Mouse (Mus musculus) midbrain, embryonic 10.5 days (tissue): Measurements from ENCODE around the gene Rhog. TPM values are rescaled to one million over a fixed set of nuclear protein-coding genes. Genes with fewer than 3 reads are reported as not detected.

Source experiments
- DNase-seq: peaks from one replicate; pipeline ENCODE4 v3.0.0-alpha.2; 2017; ENCODE audit warnings: low spot score
- H3K27ac ChIP-seq: fragments of 300-500 bp; sonication (generic); replicated peaks from 2 replicates; pipeline ENCODE4 v1.5.1; 2016; ENCODE audit warnings: mild to moderate bottlenecking
- H3K27me3 ChIP-seq: fragments of 300-500 bp; sonication (generic); 2 replicates; pipeline ENCODE4 v1.6.1; 2016; ENCODE audit warnings: low read depth, mild to moderate bottlenecking; ENCODE audit not compliant: poor library complexity, severe bottlenecking
- H3K36me3 ChIP-seq: fragments of 300-500 bp; sonication (generic); 2 replicates; pipeline ENCODE4 v1.6.1; 2016; ENCODE audit warnings: mild to moderate bottlenecking, moderate library complexity
- H3K4me1 ChIP-seq: fragments of 300-500 bp; sonication (generic); 2 replicates; pipeline ENCODE4 v1.6.1; 2016
- H3K4me3 ChIP-seq: fragments of 300-500 bp; sonication (generic); 2 replicates; pipeline ENCODE4 v1.5.1; 2016; ENCODE audit warnings: mild to moderate bottlenecking, moderate library complexity
- H3K9me3 ChIP-seq: fragments of 300-500 bp; sonication (generic); replicated peaks from 2 replicates; pipeline ENCODE4 v1.6.1; 2016; ENCODE audit warnings: mild to moderate bottlenecking
- WGBS: fragments of 180-500 bp; shearing (Covaris S2); methylation state at CpG from one replicate; pipeline ENCODE4 v1.1.7; 2016; 5-methylcytosine and 5-hydroxymethylcytosine counted together
- polyA plus RNA-seq: library from polyadenylated mRNA; unstranded; fragments of >200 nt; fragmentation: Nextera tagmentation; extraction: Ambion mirVana; gene quantifications from 2 replicates; pipeline ENCODE4 v1.2.1, GENCODE M21; 2016

Rhog gene
- polyA plus RNA-seq, 1 experiment from 2014 or later: 34.8 TPM

DNA sequence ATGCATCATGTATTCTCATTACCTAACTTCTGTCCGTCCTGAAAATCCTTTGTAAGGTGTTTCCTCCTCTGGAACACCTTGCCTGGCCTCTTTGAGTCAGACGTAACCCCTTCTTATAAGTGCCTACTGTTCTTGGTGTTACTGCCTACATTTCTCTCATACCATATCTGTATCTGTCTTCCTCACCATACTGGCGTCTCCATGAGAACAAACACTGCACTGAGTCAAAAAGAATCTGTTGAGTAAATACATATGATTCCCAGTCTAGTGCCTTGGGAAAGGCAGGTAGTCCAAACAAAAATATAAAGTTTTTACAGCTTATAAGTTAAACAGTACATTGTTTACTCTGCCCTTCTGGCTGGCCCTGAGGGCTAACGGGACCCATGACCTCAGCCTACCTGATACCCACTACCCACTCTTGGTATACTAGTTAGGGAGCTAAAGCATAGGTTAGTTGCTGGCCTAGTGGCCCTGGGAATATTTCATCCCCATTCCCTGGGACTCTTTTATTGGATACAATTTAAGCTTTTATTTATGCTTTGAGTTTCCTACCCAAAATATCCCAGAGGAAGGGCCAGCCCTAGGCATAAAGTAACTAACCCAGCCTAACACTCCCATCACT lies 27.7 kb downstream of the Rhog start:
- H3K27ac ChIP-seq: no peak overlapping the region
- no peak for DNase-seq
- 89% methylated on average over 4 of the region's 4 CpGs for WGBS
- no peaks in the 10 kb centered on the region for H3K27me3 ChIP-seq
- H3K36me3 ChIP-seq: peaks cover 41% of the 10 kb centered on the region
- H3K9me3 ChIP-seq: peaks cover 7% of the 10 kb centered on the region; the same call in 1 of the 2 replicates
- H3K4me1 ChIP-seq: peaks cover 7% of the 10 kb centered on the region
- H3K4me3 ChIP-seq: no peak overlapping the region

DNA sequence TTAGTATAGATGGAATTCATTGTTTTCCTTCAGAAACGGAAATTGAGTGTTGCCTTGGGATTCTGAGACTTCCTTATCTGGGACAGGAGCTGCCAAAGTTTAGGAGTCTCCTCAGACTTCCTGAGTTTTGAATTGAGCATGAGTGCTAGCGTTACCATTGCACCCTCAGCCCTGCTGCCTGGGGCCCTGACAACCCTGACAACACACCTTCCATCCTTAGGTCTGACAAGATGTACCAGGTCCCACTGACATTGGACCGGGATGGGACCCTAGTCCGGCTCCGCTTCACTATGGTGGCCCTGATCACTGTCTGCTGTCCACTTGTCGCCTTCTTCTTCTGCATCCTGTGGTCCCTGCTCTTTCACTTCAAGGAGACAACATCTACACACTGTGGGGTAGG lies 29.8 kb downstream of the Rhog start:
- no peaks in the 10 kb centered on the region for H3K27me3 ChIP-seq
- H3K4me1 ChIP-seq: peaks cover 13% of the 10 kb centered on the region
- H3K27ac ChIP-seq: no peak overlapping the region
- H3K4me3 ChIP-seq: no peak overlapping the region
- H3K9me3 ChIP-seq: peaks cover 7% of the 10 kb centered on the region; the same call in 1 of the 2 replicates
- WGBS: 92% methylated on average over 6 of the region's 6 CpGs
- peaks cover 32% of the 10 kb centered on the region for H3K36me3 ChIP-seq
- no peak for DNase-seq

DNA sequence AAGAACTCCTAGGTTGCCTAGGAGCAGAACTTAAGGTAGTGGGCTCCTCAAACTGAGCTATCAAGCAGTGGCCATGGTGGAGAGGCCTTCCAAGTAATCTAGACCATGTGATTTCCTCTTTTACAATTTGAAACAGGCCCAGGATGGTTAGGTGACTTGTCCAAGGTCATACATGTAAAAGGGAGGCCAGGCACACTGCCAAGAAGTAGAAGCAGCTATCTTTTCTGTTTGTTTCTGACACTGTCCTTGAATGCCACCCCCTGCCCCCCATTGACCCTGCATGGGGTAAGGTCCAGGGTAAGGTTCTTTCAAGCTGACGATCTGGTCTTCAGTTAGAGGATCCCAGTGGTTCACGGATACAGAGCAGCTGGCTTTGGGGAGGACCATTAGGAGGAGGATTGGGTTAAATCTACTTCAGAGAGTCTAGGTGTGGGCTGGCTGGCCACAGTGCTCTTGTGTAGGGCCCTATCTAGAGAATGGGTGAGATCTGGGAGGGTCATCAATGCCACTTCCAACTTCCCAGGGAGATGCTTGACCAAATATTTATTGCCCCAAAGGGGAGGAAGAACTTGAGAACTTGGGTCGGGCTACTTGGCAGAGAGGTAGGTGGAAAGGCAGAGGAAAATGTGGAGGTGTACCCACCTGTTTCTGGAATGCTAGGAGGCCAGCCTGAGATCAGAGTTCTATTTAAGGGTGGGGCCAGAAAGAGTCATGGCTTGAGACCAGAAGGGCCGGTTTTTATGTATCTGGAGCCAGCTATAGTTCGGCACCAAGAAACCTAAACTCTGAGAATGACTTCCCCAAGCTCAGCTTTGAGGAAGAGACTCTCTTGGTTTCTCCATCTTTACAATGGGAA lies 31.7 kb downstream of the Rhog start:
- H3K9me3 ChIP-seq: peaks cover 3% of the 10 kb centered on the region; the same call in 1 of the 2 replicates
- H3K4me1 ChIP-seq: peaks cover 13% of the 10 kb centered on the region
- no peak overlapping the region for H3K27ac ChIP-seq
- H3K36me3 ChIP-seq: peaks cover 20% of the 10 kb centered on the region
- no peak for DNase-seq
- H3K4me3 ChIP-seq: no peak overlapping the region
- H3K27me3 ChIP-seq: no peaks in the 10 kb centered on the region
- WGBS: 92% methylated on average over 5 of the region's 5 CpGs

DNA sequence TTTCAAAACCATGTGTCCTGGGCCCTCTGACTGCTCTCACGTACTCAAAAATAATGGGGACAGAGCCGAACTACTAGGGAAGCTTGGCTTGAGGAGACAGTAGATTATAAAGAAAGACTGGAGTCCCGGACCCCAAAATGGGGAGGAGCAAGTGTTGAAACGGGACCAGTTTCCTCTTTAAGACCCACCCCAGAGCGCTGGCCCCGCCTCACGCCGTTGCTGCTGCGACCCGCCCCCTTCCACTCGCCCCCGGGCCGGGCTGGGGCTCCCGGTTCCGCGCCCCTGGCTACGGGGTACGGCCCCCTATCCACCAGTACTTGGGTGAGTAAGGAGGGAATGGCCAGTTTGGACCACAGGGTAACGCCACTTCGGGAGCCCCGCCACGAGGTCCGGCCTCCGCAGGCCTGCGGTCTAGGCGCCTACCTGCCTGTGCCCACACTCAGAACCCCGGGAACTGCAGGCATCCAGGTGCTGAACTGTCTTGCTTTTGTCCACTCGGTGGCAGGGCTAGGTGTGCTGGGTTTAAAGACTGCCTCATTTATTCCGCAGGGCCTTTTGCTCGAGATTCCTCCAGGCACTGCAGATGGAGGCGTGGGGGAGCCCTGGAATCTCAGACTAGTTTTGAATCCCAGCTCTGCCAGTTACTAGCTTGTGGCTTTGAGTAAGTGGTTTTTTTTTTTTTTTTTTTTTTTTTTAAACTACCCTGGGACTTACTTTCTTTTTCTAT lies 32.9 kb downstream of the Rhog start:
- H3K27me3 ChIP-seq: no peaks in the 10 kb centered on the region
- WGBS: 2% methylated on average over 31 of the region's 31 CpGs
- no peaks in the 10 kb centered on the region for H3K9me3 ChIP-seq
- H3K4me3 ChIP-seq: peak overlapping the region; percentile 75
- peaks cover 10% of the 10 kb centered on the region for H3K36me3 ChIP-seq
- peaks cover 13% of the 10 kb centered on the region for H3K4me1 ChIP-seq
- peak overlapping the region; percentile 82 for H3K27ac ChIP-seq
- DNase-seq: peak; percentile 64

DNA sequence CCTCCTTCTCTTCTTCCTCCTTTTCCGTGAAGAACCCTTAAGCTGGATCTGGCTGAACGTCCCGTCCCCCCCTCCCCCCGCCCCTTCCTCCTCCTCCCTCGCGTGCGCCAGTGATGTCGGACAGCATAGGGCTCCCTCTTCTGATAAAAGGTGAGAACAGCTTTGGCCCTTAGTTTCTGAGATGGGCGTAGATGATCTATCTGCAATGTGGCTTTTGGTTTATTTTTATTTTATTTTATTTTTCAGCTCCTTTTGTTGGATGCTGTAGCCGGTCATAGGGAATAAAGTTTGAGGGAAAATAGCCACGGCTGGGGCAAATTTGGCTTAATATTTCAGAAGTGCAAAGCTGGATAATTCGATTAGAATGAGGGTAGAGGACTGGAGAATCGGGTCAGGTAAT lies 33.5 kb downstream of the Rhog start:
- H3K4me3 ChIP-seq: peak overlapping the region; percentile 75
- H3K36me3 ChIP-seq: peaks cover 5% of the 10 kb centered on the region
- DNase-seq: peak; percentile 69
- H3K4me1 ChIP-seq: peaks cover 13% of the 10 kb centered on the region
- H3K9me3 ChIP-seq: no peaks in the 10 kb centered on the region
- under 1% methylated on average over 11 of the region's 13 CpGs for WGBS
- H3K27ac ChIP-seq: 0 out of 2 replicates have a peak overlapping the region, but pooled peaks have one; percentile 82
- H3K27me3 ChIP-seq: no peaks in the 10 kb centered on the region

DNA sequence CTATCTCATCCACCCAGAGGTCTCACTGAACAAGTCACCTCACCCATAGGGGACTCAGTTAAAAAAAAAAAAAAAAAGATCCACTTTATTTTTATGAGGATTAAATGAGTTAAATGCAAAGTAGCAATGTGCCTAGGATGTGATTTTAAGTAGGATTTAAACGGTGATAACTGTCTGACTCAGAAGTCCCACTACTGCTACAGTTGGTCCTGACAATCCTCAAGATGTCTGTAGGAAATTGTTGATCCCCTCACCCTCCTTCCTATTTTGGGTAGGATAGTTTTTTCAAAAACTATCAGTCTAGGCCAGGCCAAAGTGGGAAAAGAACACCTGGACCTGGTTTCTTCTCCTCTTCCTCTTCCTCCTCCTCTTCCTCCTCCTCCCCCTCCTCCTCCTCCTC lies 34.0 kb downstream of the Rhog start:
- Histone ChIP-seq H3K27me3 (no peaks in the 10 kb centered on the region), H3K4me1 (peaks cover 13% of the 10 kb centered on the region), H3K9me3 (no peaks in the 10 kb centered on the region), H3K36me3 (0 out of 2 replicates have a peak, but pooled peaks cover 2% of the 10 kb centered on the region), H3K27ac (no peak overlapping the region), H3K4me3 (peak overlapping the region; percentile 75)
- no peak for DNase-seq
- 58% methylated on average over 1 of the region's 1 CpGs for whole genome bisulfite sequencing

DNA sequence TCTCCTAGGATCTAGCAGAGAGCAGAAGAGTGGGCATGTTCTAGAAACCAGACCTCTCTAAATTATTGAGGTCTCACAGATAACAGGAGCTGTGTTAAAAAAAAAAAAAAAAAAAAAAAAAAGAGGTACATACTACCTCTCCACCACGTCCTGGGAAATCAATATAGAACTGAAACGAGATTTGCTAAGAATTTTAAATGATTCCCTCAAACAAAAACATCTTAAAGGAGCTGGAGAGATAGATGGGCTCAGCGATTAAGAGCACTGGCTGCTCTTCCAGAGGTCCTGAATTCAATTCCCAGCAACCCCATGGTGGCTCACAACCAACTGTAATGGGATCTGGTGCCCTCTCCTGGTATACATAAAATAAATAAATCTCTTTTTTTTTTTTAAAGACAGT lies 44.8 kb downstream of the Rhog start:
- Histone ChIP-seq H3K36me3 (no peaks in the 10 kb centered on the region), H3K4me3 (peak overlapping the region; percentile 78), H3K9me3 (no peaks in the 10 kb centered on the region), H3K27me3 (no peaks in the 10 kb centered on the region), H3K4me1 (peaks cover 21% of the 10 kb centered on the region), H3K27ac (peak overlapping the region; percentile 96)
- WGBS: 69% methylated on average over 3 of the region's 3 CpGs
- no peak for DNase-seq

DNA sequence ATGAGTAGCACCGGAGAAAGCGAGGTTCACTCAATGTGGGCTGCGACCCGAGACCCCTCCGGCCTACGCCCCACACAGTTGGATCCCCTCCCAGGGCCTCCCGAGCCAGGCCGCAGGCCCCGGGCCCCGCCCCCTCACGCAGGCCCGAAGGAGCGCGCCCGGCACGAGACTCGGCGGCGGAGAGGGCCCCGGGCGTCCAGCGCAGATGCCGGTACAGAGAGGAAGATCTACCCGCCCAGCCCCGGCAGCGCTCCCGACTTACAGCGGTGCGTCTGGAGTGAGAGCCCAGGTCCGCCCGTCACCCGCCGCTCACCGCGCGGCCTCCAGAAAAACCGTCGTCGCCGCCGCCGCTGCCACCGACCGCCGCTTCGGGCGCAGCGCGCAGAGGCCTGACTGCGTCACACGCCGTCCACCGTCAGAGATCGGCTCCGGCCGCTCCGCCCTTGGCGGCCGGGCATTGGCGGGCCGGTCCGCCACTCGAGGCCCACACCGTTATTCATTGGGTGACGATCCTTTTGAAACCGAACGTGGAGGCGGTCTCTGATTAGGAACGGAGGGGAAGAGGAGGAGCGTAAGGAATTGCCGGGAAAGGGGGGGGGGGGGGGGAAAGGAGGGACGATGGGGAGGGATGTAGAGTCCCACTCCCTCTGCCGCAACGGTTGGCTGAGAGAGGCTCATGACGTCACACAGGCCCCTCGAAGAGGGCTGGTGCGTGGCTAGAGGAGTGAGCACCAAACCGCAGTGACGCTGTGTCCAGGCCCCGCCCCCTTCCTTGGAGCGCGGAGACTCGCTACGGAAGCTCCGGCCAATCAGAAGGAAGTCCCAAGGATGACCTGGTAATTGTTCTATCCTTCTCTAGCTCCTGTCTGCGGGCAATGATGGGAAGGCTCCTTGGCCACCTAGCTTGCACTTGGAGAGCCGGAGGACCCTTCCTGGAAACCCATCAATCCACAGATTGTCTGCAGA lies 45.8 kb downstream of the Rhog start, which contains the start of the genes Nup98 and Pgap2:
Nup98 (minus strand) TSS at position 421 of the 966 bp plus-strand sequence.
Pgap2 (plus strand) TSS at position 453 of the 966 bp plus-strand sequence.
- Histone ChIP-seq H3K9me3 (no peaks in the 10 kb centered on the region), H3K27me3 (no peaks in the 10 kb centered on the region), H3K4me3 (peak within 1 kb of the TSS; percentile 78), H3K4me1 (peaks cover 17% of the 10 kb centered on the region), H3K27ac (peak within 1 kb of the TSS; percentile 96), H3K36me3 (no peaks in the 10 kb centered on the region)
- peak; percentile 99 for DNase-seq
- WGBS: 1% methylated on average over 83 of the region's 87 CpGs

DNA sequence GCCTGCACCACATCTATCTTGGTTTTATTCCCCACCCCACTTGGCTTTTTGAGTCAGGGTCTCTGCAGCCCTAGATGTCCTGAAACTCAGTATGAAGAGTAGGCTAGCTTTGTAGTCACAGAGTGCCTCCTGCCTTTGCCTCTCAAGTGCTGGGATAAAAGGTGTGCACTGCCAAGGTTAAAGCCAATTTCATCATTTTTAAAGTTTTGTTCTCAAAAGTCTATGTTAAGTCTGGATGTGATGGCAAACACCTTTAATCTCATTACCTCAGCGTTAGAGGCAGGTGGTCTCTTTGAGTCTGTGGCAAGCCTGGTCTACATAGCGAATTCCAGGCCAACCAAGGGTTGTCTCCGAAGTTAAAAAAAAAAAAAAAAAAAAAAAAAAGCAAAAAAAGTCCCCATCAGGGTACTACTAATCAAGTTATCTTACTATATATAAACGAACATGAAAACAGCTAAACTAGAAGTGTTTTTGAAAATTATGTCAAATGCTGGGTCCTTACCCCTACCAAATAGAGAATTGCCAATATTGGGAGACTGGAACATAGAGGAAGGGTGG lies 47.0 kb downstream of the Rhog start:
- WGBS: 61% methylated on average over 4 of the region's 4 CpGs
- DNase-seq: no peak

DNA sequence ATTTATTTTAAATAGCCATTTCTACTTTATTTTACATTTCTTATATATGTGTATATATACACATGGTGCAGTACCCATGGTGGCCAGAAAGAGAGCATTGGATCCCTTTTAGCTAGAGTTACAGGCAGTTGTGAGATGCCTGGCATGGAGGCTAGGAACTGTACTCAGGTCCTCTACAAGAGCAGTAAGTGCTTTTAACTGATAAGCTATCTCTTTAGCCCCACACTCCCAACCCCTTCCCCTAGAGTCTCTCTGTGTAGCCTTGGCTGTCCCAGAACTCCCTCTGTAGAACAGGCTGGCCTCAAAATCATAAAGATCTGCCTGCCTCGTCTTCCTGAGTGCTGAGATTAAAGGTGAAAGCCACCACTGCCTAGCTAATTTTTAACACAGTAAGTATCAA lies 50.2 kb downstream of the Rhog start:
- no peak for DNase-seq

More for the DNA sequence above, 47.0 kb downstream of the Rhog start:
- Histone ChIP-seq H3K36me3 (peaks cover 10% of the 10 kb centered on the region), H3K4me1 (peaks cover 17% of the 10 kb centered on the region), H3K9me3 (no peaks in the 10 kb centered on the region), H3K27me3 (no peaks in the 10 kb centered on the region), H3K27ac (peak overlapping the region; percentile 96; the same call in 1 of the 2 replicates), H3K4me3 (peak overlapping the region; percentile 78)

DNA sequence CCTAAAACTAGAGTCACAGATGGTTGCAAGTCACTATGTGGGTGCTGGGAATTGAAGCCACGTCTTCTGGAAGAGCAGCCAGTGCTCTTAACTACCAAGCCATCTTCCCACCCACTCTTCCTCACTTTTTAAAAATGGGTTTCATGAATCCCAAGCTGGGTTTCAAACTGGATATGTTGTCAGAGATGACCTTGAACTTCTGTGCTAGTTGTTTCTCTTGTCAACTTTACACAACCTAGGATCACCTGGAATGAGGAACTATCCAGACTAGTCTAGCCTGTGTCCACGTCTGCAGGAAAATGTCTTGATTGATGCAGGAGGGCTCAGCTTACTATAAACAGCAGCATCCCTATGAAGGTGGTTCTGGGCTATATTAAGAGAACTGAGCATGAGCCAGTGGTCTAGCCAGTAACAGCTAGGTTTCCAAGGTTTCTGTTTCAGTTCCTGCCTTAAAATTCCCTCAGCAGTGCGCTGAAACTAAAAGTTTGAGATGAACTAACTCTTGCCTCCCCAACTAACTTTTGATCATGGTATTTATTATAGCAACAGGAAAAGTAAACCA lies 51.5 kb downstream of the Rhog start:
- no peak for DNase-seq
- 82% methylated on average over 3 of the region's 3 CpGs for WGBS
- Histone ChIP-seq H3K9me3 (no peaks in the 10 kb centered on the region), H3K27me3 (no peaks in the 10 kb centered on the region), H3K4me3 (no peak overlapping the region), H3K27ac (no peak overlapping the region), H3K4me1 (peaks cover 17% of the 10 kb centered on the region), H3K36me3 (peaks cover 26% of the 10 kb centered on the region)

More for the DNA sequence above, 50.2 kb downstream of the Rhog start:
- H3K4me3 ChIP-seq: no peak overlapping the region
- H3K27ac ChIP-seq: no peak overlapping the region
- peaks cover 20% of the 10 kb centered on the region for H3K36me3 ChIP-seq
- 79% methylated on average over 1 of the region's 1 CpGs for WGBS
- H3K27me3 ChIP-seq: no peaks in the 10 kb centered on the region
- H3K9me3 ChIP-seq: no peaks in the 10 kb centered on the region
- H3K4me1 ChIP-seq: peaks cover 17% of the 10 kb centered on the region
